Mouse (Mus musculus): ENCODE results near the gene Ppp1r9a.

- TF ChIP-seq TCF12 (IDR thresholded peaks at IDR 0.05; ENCODE audit: low read depth, low read length) (no peak), IRF4 (IDR thresholded peaks at IDR 0.05; ENCODE audit: low read depth, low read length) (no peak), E2F4 (IDR thresholded peaks at IDR 0.05; ENCODE audit: insufficient replicate concordance, low read depth, low read length) (no peak), UBTF (IDR thresholded peaks at IDR 0.05; ENCODE audit: low read depth, low read length) (no peak), MAZ (IDR thresholded peaks at IDR 0.05; ENCODE audit: low read depth, low read length) (no peak), BHLHE40 (IDR thresholded peaks at IDR 0.05; ENCODE audit: low read depth, low read length) (no peak), CTCF (conservative IDR thresholded peaks at IDR 0.05 in 1 of 2, IDR thresholded peaks at IDR 0.05 in 1 of 2; ENCODE audit: low read depth in 2 of 2, low read length in 2 of 2) (no peak; a peak in 1 of 4 replicates), TBP (conservative IDR thresholded peaks at IDR 0.05; ENCODE audit: low read depth, low read length) (no peak), EP300 (IDR thresholded peaks at IDR 0.05; ENCODE audit: low read length) (no peak), NRF1 (IDR thresholded peaks at IDR 0.05; ENCODE audit: low read depth, low read length) (no peak), RAD21 (IDR thresholded peaks at IDR 0.05; ENCODE audit: low read depth, low read length) (no peak), POLR2A (IDR thresholded peaks at IDR 0.05; ENCODE audit: low read depth, low read length) (no peak), MAX (IDR thresholded peaks at IDR 0.05; ENCODE audit: low read length) (no peak), USF1 (IDR thresholded peaks at IDR 0.05; ENCODE audit: low read depth, low read length) (no peak)
These were observed 80.0 kb downstream of the Ppp1r9a start for GRCm38 (mm10) chr6:4982686-4983162.

Measured in CH12.LX (cell line).